Mouse (Mus musculus) retina, adult 2 months (tissue): ENCODE results near the gene Psmb11.

Source experiments
- DNase-seq: peaks from one replicate; pipeline ENCODE4 v3.0.0-alpha.2; 2012; ENCODE audit warnings: low read depth, low spot score

Gene Psmb11

DNA sequence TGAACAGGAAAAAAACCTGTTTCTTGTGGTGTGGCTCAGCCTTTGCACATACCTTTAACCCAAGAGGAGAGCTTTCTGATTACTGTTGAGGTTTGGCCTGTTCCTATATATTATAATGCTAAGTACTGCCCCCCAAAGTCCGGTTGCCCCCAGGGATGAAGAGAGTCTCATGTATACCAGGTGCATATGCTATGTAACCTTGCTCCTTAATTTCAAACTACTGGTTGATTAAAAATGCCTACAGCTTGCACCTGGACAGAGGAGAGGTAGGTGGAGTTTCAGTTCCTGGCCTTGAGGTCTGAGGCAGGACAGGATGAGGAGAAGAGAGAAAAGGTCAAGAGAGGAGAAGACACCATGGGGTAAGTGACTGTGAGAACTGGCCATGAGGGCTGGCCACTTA is at the start of gene Psmb11:
Psmb11 (plus strand) TSS at position 301 of the 400 bp plus-strand sequence.
- no peak for DNase-seq

DNA sequence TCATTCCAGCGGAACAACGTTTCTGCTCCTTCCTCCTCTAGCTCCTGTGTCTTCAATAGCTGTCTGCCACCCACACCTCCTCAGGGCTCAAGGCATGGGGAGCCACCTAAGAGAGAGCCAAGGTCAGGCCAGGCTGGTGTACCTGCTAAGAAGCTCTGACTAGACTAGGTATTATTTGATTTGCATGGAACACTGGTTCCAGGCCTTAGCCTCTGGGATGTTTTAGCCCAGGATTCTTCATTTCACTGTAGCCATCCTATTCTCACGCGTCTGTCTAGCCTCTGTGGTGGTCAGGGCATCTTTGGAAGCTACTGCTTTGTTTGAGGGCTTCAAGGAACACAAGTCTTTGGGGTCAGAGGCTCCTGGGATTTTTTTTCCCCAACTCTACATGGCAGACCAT is 49.1 kb upstream of the Psmb11 start:
- DNase-seq, result no peak

DNA sequence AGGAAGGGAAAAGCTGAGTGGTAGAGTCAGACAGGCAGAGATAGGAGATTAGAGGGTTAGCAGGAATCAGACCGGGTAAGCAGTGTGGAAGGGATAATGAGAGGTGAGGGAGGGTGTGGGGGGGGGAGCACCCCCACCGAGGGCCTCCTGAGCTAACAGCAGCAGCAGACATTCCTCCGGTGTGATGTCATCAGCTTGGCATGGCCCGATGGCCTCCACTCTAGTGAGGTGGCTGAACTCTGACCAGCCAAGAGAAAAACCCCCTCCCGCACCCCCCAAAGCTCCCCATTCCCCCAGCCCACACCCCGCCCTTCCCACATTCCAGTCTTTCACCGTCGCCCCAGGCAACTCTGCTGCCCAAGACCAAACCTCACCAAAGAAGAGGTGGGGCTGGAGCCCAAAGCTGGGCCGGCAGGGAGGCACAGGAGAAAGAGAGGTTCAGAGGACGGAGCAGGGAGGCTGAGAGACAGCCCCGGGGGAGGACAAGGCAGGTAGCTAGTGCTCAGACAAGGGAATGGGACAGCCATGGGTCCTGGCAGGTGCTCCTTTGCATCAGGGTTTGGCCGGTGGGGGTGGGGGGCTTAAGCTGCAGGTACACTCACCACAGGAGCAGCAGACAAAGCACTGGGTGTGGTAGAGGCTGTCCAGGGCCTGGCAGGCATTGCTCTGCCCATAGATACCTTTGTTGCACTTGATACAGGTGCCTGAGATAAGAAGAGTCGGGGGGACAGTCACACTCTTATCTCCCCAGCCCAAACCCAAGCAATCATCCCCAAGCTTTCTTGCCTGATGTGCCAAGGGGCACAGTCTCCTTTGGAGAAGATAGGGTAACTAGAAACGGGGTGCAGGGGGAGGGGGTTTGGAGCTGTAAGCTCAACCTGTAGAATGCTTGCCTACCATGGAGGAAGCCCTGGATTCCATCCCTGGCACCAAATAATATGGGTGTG is 48.2 kb upstream of the Psmb11 start:
- peak; percentile 42 for DNase-seq

DNA sequence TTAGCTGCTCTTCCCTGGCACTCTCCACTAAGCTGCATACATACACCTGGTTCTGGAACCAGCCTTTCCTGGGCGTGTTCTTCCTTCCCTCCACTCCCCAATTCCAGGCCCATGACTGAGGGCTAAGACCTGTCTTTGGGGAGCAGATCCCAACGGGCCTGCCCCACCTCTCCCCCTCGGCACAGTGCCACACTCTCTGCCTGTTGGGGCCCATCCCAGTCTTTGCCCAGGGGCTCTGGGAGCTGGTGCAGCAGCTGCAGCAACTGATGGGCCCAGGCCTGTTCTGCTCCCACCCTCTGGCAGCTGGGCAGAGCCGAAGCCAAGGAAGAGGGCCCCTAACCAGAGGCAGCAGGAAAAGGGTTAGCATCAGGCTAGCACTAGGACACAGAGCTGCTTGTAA is 47.0 kb upstream of the Psmb11 start:
- no peak for DNase-seq

DNA sequence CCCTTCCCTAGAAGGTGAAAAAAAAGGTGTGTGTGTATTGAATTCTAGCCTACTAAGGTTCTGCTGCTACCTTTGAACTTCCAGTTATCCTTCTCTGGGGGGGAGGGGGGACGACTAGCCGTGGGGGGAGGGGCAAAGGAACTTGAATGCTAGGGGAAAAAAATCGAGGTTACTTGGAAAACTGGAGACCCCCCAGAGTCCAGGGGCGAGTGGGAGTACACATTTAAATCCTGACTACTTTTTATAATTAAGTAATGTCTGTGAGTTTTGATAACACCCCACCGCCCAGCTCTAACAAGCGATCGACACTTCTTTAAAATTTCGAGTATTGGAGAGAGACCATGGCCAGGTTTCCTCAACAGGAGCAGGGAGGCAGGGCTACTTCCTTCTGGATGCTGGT is 46.2 kb upstream of the Psmb11 start:
- DNase-seq, result no peak

DNA sequence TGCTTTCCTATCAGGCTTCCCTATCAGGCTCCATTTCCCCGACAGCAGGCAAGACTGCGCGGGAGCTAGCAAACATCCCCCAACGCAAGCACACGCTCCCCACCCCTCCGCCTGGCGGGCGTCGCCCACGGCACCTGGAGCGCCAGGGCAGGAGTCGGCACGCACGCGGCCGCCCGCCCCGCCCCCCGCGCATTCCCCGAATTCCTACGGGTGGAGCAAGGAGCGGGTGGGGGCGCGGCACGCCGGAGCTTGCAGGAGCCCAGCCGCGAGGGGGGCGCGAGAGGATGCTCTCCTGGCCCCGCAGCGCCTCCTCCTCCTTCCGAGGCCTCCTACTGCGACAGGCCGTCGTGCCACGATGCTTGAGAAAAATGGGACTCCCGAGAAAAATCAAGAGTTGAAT is 45.6 kb upstream of the Psmb11 start:
- no peak for DNase-seq

DNA sequence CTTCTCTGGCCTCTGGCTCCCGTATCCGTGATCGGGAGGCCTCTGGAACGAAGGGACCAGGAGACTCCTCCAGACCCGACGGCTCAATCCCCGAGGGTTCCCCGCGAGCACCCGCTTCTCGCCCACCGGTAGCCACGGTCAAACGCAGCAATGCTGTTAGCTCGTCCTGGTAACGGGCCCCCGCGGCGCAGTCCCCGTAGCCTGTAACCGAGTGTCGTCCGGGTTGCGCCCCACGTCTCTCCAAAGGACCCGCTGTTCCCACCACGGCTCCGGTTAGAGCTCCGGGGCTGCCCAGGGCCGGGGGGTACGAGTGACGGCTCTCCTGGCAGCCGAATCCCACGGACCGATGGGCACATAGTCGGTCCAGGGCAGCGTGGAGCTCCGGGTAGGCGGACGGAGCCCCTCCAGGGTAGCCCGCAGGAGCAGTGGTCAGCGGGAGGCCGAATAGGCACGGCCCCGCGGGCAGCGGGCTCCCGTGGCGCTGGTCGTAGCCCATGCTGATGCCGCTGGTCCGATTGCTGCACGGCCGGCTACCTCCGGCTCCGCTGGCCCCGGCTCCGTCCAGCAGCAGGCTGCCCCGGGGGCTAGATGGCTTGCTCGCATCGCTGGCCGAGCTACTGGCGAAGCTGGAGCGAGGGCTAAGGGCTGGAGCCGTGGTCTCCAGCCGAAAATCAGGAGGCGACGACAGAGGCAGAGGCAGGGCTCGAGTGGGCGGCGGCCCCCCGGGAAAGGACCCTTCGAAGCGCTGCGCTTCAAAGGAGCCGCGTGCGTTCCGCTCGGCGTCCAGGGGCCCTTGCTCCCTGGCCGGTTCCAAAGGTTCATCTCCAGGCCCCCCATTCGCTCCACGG is 44.8 kb upstream of the Psmb11 start:
- DNase-seq, result no peak

DNA sequence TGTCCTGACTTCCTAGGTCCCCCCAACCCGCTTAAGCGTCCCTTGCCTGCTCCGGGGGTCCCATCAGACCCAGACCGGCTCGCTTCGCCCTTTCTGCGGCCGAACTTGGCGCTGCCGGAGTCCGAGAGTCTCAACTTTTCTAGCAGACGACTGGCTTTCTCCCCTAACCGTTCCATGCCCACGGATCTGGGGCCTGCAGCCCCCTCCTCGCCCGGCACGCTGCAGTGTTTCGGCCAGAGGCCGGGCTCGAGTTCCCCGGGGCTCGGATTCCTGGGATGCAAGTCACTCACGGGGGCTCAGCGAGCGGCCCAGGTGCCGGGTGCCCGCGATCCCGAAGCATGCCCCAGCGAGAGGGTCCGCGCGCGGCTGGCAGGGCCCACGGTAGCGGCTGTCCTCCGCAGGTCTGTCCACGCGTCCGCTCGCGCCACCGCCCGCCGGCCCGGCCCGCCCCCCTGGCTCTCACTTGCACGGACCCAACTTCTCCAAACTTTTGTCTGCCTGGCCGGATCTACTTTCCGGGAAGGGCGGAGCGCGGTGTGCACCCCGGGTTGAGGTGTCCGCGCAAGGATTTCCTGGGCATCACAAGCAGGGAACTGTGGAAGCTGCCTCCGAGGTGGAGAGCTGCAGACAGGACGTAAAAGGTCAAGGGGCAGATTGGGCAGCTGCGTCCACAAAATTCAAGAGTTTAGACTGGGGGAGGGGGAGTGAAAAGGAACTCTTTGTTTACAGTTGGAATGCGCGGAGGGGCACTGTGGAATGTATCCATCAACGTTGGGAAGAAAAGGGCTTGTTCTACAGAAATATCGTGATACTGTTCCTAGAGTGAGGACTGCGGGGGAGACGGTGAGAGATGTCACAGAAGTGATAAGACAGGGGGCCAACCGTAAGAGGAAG is 43.9 kb upstream of the Psmb11 start, which contains the start of gene Ajuba:
Ajuba (minus strand) TSS at position 470 of the 894 bp plus-strand sequence.
- DNase-seq, result no peak

DNA sequence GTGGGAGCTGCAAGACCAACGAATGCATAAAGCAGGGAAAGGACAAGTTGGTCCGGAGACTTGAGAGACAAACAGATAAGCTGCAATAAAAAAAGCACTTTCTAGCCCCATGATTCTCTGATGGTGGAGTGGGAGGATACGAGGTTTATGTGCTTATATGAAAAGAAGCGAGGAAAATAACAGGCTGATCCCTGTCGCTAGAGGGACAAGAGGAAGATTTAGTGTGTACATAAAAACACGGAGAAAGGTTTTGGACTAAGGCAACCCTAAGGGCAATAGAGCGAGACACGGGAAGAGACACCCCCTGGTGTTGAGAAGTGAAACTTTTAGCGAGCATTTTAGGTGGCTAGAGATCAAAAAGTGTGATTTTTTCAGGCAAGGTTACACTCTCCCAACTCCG is 43.2 kb upstream of the Psmb11 start:
- no peak for DNase-seq

DNA sequence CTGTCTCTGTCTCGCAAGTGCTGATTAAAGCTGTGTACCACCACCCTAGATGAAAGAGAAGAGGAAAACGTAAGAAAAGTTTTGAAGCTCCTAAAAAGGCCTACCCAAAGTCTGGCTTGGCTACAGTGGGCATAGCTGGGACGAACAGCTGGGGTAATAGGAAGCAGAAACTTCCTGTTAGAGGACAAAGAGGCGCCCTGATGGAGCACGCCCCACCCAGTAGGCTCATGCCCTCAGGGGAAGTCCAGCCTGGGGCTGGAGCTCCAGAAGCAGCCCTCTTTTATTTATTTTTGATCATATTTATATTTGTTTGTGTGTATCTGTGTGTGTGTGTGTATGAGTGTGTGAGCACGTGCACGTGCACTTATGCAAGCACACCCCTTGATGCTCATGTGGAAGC is 41.6 kb upstream of the Psmb11 start:
- DNase-seq, result no peak

DNA sequence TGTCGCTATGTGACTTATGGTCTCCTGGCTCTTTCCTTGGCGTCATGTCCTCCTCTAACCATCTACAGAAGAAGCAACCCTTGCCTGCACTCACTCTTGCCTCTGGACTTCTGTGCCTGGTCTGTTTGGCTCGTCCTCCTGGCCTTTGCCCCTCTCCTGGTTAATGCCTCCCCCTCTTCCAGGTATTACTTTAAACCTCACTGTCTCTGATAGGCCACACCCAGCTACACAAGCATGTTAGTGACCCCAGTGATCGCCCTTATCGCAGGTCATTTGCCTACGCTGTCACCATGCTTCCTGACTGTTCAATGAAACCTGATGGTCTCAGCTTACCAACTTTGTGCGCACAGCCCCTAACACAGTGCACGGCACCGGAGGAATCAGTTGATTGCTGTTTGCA is 38.7 kb upstream of the Psmb11 start:
- no peak for DNase-seq

DNA sequence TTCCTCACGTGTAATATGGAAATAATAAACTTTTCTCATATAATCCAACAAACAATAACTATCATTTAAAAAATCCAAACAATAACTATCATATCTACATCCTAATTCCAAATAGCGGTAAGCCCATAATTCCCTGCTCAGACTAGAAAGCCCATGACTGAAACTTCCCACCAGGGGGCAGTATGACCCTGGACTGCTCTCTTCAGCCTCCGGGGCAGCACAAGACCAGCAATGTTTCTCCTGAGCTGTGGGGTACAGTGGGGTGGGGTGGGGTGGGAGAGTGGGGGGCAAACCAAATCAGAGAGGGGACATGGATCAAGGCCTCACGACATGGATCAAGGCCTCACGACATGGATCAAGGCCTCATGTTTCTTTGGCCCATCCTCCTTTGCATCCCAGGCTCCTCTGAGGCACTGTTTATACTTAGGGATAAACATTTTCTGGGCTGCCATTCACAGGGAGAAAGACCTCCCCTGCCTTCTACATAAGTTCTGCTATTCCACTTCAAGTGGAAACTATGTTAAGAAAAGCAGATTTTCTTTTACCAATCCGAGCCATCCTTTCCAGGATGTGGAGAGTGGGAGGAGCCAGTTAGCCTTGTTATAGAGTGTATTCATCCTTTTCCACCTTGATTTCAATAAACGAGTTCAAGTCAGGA is 37.4 kb upstream of the Psmb11 start:
- peak; percentile 61 for DNase-seq

DNA sequence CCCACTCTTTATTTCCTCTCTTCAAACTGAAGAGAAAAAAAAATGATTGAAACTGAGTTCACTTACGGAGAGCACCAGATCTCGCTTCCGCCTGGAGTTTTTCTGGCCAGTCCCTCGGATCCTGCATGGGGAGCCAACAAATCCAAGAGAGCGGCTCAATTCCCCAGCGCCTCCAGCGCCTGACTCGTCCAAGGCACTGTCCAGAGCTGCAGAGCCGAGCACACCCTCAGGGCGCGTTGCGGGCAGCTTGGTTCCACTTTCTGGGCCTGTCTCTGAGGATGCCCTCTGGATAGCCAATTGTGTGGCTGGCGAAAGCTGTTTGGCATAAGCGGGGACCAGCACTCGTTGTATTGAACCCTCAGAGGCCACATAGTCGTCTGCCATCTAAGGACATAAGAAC is 30.2 kb upstream of the Psmb11 start:
- DNase-seq, result no peak

DNA sequence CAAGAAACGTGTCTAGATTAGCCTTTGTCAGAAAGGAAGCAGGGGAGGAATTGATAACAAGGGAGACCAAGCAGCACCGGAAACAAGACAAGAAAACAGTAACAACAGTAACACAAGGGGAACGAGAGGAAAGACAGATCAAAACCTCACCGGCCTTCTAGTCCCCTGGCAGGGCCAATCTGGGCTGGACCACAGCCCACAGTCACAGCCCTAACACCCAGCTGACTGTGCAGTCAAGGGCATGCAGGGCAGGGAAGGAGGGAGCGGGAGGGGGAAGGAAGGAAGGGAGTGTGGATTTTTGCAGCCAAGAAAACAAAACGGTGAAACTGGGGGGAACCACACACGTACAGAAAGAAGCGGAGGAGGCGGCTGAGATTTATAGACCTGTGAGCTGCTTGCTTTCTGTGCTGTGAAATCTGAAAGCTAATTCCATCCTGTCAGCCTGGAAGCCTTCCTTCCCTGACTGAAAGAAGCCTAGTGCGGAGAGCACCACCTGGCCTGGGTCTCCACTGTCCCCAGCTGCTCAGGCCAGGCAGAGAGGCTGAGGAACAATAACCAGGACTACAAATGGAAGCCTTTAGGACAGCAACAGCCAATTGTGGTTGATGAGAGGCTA is 28.8 kb upstream of the Psmb11 start:
- no peak for DNase-seq

DNA sequence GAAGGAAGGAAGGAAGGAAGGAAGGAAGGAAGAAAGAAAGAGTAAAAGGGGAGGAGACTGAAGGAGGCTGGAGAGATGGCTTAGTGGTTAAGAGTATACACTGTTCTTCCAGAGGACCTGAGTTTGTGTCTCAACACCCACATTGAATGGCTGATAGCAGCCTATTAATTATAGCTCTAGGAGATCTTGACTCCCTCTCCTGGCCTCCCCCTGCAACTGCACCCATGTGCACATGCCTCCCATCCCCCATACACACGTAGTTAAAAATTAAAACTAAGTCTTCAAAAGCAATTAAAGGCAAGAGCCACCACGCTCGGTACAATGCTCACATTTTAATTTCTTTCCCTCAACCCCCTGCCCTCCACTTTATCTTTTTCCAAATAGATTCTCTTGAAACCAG is 27.2 kb upstream of the Psmb11 start:
- no peak for DNase-seq

DNA sequence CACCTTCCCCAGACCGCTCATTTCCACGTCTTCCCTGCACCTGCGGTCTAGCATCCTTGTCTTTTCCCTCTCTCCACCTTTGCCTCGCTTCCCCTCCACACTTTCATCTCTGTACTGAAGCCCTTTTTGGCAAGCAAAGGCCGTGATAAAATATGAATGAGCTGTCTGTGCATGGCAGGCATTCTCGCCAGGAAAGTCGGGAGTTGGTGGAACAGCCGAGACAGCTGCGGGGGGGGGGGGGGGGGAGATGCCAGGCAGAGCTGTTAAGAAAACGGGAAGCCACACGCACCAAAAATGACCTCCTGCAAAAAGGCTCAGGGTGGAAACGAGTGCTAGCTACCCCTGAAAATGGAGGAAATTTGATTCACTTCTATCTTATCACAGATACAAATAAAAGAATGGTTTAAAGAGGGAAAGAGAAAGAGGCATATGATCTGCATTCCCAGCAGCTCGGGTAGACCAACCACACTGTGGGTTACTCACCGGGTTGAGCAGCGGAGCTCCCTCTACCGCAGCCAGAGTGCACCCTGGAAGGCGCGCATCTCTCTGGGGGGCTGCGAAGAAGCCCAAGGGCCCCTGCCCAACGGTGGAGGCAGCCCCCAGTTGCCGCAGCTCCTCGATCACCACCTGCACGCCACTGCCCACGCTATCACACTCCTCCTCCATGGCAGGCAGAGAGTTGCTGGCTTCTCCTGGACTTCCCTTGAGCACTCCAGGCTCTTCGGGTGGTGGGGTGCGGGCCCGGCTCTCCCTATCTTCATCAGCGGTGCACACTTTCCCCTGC is 26.4 kb upstream of the Psmb11 start:
- DNase-seq, result no peak

DNA sequence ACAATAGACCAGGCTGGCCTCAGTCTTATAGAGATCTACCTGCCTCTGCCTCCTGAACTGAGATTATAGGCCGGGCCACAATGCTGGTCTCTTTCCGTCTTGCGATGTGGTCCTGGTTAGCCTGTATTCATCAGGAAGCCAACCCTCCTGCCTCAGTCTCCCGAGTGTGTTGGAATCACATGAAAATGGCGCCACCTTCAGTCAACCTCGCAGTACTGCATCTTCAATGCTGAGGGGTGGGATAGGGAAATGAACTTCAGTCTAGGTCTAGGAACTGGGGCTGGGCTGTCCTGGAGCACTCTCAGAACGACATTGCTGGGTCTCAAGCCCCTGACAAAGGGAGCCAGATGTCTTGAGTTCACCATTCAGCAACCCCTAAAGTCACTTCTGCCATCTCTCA is 24.1 kb upstream of the Psmb11 start:
- no peak for DNase-seq

DNA sequence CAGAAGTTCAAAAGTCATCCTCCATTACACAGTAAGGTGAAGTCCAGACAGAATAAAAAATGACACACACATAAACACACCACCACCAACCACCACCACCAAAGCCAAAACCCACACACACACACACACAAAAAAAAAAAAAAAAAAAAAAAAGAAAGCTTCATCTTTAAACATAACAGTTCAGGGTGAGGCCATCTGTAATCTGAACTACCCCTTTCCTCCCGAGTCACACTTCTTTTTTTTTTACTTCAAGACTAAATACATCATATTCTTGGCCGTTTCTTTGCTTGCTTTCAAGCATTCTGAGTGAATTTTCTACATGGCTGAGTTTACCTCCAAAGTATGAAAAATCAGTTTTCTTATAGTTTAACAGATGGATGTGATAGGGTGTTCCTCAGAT is 19.6 kb upstream of the Psmb11 start:
- DNase-seq, result no peak

DNA sequence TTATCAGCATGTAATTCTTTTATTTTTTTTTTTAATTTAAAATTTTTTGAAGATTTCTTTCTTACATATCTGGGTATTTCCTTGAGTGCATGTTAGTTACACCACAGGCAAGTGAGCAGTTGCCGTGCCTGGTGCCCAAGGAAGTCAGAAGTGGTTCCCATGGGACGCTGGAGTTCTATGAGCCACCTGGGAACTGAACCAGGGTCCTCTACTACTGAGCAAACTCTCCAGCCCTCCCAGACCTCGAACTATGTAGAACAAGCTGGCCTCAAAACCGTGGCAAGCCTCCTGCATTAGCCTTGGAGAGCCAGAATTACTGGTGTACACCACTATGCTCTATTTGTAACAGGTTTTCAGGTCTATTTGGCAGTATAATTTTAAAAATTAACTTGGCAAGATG is 18.6 kb upstream of the Psmb11 start:
- DNase-seq, result no peak
